Mouse (Mus musculus) urinary bladder, postnatal 25 days (tissue): ENCODE measurements at regions not wholly inside any gene's neighbourhood (a gene's known extent, or its start where the extent isn't known, plus 50 kb on each side); places are given as distances from the start of the nearest gene placed in this dataset.
A peak's percentile ranks its signal among the peaks of the same experiment; 100 is the strongest.

ENCODE experiments used
- DNase-seq: peaks from one replicate; pipeline ENCODE4 v3.0.0; 2022; ENCODE audit warnings: low spot score

DNA sequence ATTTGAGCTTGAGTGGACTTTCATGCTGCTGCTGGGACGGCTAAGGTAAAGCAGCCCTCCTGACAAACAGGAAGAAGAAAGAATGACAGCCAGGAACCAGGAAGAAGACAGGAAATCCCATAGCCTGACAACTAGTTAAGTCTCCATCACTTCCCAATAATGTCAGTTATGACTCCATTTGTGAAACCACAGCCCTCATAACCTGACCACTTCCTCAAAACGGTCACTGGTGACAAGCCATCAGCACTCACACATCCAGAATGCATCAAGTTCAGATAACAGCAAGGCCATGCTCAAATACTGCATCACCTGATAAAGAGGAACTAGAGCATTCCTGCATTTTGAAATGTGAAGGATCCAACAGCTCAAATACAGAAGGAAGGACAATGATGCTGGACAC, 288.3 kb downstream of the Zfp706 start:
- no peak for DNase-seq

DNA sequence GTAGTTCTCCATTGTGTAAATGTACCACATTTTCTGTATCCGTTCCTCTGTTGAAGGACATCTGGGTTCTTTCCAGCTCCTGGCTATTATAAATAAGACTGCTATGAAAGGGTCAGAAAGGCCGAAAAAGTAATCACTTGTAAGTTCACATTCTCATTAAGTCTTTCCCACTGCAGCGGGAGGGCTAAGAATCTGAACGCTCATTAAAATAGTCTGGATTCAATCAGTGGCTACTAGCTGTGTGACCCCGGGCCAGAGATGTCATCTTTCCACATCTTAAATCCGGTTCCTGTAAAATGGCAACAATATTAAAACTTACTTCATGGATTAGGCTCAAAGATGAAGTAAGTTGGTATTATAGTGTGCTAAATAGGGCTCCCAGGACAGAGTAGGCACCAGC, 289.7 kb downstream of the Zfp706 start:
- no peak for DNase-seq

DNA sequence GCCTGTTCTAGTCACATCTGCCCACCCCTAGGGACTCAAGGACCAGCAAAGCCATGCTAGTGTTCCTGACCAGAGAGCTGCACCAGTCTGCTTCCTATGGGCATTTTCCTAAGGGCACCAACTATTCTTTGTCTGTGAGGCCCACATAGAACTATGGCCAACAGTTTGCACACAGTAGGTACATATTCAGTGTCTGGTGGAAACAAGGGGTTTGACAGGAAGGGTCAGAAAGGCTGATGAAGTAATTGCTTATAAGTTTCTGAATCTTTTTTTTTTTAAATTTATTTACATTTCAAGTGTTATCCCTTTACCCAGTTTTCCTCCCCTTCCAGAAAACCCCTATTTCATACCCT, 290.9 kb downstream of the Zfp706 start:
- DNase-seq: no peak

DNA sequence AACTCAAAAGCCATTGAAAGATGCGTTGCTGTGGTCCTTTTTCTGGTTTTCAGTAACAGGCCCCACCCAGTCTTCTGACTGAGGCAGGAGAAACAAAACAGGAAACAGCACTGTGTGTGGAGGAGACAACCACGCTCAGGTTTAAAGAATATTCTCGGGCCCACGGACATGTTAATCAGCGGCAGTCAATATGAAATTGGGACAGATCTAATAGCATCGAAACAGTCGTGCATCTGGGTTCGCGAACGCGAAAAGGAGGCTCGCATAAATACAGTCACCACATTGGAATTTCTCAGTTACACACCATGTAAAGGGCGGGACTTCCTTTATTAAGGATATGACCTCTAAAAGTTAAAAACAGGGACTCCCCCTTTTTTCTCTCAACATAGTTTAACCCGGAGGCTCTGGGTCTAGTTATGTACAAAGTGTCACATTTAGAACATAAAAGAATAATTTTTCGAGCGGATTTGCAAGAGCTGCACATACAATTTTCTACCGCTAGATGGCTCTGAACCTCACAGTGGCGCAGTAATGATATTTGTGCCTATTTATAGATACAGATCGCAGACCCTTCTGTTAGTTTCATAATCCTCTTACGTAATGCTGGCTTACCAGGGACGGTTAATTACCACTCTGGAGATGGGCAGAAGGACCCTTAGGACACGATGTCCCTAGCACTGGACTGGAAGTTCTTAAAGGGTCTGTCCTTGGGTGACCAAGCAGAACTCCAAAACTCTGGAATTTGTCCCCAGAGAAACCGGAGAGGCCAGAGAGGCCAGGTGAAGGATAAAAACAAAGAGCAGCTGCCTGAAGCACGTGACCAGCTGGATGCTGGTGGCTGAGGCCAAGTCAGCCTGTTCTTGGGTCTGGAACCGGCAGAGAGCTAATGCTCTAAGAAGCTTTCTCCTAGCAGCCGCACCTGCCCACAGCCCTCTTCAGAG, 291.6 kb downstream of the Zfp706 start:
- peak; percentile 37 for DNase-seq

DNA sequence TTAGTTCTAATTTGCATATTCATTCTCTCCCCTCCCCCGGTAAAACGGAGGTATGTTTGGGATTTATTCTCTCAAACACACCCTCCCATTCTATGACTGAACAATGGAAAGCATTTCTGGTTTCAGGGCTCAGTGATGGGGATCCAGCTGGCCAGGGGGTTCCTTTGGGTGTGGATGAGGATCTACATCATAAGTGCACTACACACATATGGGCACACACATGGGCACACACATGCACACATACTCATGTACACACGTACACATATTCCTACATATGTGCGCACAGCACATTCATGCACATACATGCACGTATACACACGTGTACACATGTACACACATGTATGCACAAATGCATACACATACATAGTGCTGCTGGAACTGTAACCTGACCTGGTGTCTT, 292.4 kb downstream of the Zfp706 start:
- no peak for DNase-seq

DNA sequence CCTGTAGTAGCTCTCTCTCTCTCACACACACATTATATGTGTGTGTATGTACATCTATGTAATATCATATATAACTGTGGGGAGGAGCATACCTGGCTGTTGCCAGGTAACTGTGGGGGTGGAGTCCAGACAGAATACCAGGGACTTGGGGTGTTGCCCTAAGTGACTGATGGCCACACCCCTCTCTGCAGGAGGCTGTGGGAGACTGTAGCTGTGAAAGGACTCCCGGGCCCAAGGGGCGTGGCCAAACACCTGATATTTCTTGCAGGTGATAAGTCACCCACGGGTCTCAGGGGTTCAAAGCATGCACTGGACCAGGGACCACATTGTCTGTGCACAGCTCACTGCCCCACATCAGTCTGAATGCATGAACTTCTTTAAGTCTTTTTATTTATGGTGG, 297.8 kb downstream of the Zfp706 start:
- DNase-seq: no peak

DNA sequence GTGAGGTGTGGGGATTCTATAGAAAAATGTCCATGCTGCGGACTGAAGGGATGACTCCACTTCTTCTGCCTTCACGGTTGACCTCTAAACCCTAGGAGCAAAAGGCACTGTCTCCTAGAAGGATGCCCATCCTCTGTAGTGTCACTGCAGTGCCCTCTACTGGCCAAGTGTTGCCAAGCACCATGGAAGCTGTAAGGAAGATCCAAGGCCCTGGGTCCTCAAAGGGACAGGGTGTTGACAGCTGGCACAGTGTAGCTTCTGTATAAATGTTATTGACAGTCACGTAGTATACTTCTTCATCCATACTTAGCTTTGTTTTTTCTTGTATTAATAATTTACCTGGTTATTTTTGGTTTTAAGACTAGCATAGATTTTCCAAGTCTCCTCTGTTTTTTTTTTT, 299.1 kb downstream of the Zfp706 start:
- DNase-seq: peak; percentile 79

DNA sequence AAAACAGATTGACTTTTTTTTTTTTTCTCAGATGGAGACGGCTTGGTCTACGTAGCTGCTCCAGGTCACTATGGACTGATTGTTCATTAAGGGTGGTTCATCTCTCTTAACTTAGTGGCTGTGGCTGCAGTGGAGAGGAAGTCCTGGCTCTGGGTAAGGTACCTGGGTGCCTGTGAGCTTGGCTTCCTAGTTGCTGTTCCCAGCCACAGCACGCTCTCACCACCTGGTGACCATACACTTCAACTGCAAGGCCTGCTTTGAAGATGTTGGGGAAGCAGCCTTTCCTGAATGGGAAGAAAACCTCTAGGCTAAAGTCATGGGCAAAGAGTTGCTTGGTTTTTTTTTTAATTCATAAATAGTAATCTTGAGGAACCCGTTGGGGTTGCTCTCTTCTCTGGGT, 301.6 kb downstream of the Zfp706 start:
- peak; percentile 37 for DNase-seq

DNA sequence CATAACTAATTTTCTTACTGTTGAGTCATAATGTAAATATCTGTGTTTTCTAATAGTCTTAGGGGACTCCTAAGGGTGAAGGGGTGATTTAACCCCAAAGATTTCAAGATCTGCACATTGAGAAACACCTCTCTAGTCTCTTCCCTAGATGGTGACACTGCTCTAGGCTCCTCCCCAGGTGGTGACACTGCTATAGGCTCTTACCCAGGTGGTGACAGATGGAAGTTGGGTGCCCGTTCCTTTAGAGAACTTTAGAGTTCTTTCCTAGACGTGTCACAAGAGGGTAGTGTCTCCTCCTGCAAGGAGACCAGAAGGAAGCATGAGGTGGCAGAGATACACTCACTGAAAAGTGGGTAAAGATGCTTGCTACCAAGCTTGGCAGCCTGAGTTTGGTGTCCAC, 302.2 kb downstream of the Zfp706 start:
- no peak for DNase-seq

DNA sequence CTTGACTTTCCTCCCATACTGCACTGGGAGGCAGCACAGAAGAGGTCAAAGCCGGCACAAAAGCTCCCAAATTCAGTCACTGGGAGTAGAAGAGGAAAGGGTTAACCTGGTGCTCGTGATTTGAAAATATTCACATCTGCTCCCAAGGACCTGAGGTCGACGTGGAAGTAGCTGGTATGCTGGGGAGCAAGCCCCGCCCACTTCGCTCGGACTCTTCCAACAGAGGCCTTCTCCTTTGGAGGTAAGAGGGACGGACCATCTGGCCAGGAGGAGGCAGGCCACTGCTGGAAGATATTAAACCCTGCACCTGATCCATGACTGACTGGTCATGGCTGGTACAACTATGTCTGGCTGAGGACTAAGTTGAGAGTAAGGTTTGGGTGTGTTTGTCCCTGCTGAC, 305.7 kb downstream of the Zfp706 start:
- no peak for DNase-seq

DNA sequence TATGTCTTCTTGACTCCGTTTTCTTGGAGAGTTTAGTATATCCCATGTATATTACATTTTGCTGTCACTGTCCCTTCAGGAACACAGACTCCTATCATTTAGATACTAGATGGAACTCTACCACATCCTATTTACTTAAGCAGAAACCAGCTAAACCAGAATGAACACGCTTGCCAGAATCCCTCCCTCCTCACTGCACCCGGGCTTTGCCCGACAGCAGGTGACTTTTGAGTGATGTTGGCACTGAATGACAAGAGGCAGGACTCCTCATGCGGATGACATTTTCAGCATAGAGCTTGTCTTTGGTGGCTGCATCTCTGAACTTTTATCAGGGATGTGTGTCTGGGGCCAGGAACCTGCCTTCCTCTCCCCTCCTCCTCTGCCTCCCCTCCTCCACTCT, 307.4 kb downstream of the Zfp706 start:
- DNase-seq: no peak

DNA sequence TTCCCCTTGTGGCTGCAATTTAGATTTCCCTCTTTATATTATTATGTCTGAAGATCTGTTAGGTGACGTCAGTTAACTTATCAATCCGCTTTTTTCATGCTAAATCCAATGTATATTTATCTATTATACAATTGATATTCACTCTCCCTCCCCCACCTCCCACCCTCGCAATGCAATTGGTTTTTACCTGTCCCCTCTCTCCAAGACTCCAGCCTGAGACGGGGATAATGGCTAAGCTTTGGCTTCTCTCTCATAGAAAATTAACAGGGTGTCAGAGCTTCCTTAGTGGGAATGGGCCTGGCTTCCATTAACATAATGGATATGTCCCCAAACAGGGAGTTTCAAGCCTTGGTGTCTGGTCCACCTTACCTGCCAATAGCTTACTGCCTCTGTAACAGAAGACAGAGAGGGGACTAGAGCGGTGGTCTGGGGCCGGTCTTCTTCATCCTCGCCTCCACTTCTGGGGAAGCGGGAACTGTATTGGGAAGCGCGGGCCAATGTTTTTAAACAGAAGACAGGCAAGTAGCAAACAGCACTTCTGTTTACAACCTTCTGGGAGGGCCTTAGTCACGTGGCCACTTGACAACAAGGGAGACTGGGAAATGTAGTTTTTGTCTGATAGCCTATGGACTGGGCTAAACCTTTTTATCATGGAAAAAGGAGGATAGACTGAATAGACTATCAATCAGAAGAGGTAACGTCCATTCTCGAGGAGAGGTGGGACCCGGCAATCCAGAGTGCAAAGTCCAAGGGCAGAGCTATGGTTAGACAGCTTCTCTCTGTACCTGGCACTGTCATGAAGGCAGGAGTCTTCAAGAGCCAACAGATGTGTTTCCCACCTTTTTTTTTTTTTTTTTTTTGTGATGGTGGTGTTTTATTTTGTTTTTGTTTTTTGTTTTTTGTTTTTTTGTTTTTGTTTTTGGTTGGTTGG, 312.1 kb downstream of the Zfp706 start:
- DNase-seq: no peak

DNA sequence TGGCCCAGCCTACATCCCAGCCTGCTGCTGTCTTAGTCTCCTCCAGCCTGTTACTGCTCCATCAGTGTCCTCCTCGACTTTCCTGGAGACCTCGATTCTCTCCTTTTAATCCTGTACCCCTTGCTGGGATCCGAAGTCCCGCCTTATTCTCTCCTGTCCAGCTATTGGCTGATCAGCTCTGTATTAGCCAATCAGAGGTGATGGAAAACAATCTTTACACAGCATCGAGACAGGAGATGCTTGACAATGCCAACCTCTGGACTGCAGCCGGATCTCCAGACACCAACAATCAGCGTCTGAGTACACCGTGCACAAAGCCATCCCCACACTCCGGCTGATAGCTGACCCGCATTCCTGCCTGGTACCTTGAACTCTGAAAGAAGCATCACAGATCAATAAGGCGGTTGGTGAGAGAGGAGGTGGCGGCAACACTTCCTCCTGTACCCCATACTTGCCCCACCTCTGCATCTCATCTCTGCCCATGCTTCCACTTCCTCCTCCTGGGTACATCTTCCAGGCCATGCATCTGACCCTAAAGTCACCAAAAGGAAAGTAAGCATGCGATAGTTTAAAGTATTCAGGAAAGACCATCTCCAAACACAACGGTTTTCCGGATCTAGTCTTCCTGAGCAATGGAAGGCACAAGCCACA, 316.4 kb downstream of the Zfp706 start:
- no peak for DNase-seq

DNA sequence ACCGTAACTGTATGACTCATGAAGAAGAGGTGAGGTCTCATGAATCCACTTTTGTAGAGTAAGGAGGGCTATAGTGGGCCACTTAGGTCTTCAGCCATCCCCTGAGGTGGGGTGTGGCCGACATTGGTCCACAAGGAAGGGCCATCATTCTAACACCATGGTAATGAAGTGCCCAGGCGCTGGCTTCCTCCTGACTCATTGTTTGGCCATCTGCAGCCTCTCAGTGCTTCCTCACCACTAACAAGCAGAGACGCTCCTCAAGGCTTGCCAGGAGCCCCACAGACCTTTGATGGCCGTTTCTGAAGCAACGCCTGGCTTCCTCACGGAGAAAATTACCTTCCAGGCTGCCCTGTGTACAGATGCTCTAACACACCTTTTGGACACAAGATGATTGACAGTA, 317.7 kb downstream of the Zfp706 start:
- DNase-seq: no peak

DNA sequence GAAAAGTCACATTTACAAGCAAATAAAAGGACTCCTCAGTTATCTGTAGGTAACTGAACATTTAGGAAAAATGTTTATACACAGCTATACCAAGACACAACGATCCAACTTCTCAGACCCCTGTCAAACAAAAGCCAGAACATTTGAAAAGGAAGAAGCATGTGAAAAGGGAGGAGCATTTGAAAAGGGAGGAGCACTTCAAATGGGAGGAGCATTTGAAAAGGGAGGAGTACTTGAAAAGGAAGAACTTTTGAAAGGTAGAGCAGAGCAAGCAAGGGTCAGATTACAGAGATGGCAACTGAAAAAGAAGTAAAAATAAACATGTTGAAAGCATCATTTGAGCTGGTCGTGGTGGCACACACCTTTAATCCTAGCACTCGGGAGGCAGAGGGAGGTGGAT, 318.3 kb downstream of the Zfp706 start:
- DNase-seq: no peak

DNA sequence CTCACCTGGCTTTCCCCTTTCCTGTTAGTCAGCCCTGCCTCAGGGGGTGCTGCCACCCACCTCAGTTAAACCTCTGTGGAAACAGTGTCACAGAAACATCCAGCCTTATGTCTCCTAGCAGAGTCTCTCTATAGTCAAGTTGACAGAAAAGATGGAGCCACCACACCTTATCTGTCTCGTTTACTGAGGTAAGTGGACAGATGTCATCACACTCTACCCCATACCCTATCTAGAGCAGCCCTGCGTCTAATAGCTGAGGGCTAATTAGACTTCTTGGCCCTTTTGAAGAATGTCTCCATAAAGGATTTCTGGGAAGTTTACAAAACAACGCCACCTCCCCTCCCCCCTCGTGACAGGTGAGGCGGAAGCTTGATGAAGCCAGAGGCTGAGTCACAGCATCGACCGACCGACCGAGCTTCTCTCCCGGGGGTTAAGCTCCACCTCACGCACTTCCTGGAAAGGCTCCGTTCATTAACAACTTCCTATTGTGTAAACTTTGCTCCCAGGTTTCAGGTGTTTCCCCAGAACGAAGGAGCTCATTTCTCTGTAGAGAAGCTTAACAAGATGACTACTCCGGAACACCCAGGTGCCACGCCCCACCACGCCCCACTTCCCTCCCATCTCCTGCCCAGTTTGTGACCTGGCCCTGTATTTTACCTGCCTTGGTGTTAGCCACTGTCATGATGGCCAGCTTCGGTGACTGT, 319.4 kb downstream of the Zfp706 start:
- peak; percentile 47 for DNase-seq

DNA sequence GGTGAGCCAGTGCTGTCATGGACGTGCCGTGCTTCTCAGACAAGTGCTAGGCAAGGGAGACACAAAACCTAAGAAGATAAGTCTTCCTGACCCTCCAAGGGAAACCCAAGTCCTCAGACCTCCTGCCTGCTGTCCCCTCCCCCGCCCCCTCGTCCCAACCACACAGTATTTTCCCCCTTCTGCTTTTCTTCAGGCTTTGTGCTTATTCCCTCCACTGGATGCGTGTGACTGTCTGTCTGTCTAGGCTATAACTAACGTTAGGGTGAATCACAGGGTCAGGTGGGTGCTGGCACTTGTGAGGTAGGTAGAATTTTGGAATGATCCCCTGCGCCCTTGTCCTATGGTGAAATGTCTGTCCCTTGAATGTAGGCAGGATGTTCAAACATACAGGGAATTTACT, 322.9 kb downstream of the Zfp706 start:
- no peak for DNase-seq

DNA sequence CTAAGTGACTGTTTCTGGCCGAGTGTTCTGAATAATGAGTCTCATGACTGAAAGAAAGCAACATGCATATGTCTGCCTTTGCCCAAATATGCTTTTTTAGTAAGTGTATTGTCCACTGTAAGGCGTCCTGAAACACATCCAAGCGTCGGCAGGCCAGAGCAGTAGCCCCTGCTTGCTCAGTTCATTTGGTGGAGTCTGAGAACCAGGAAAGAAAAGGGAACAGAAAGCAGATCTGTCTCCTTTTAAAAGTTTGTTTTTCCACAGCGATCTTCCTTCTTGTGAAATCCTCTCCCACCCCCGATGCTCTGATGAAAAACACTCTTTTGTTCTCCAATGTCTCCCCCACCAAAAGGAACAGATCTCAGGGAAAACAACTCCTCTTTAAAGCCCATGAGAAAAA, 324.7 kb downstream of the Zfp706 start:
- DNase-seq: no peak

DNA sequence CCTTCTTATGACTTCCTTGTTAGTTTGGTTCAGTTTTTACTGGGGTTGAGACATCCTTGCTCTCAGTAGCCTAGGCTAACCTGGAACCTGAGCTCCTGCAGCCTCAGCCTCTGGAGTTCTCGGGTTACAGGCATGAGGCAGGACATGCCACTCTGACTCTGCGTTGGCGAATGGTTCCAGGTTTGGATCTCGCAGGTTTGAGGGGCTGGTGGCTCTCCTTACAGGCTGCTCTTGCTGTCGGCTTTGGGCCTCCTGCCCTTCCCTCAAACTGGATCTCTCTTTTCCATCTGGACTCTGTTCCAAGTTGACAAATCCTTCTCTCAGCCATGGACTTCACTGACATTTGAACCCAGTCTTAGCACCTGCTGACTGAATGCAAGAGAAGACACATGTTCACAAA, 325.4 kb downstream of the Zfp706 start:
- DNase-seq: no peak

DNA sequence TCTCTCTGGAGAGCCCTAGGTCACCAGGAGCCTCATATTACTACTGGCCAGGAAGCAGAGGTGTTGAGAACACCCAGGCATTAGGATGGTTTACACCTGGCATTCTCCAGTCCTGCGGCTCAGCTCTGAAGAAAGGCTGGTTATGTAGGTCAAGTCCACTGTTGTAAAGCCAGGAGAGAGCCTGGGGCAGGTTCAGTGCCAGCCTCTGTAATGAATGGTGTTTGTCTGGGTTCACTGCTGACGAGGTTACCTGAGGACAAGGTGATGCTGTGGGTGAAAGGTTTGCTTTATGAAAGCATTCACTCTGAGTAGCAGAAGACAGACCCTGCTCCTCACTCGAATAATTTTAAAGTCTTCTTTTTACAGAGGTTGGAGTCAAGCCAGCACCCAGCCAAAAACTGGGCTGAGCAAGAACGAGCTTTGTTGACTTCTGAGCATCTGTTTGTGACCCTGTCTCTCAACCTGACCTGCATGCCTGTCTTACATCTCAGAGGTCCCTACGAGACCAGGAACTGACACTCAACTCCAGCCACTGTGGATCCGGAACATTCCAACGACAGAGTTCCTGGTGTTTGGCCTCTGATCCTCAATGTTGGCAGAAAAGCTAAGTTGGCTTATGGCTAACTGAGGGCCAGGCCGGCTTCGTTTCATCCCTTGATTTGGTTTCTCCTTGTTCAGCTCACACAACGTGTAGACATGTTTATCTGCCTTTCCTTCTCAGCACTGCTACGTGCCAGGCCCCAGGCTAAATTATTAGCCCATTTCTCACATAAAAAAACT, 327.0 kb downstream of the Zfp706 start:
- no peak for DNase-seq

DNA sequence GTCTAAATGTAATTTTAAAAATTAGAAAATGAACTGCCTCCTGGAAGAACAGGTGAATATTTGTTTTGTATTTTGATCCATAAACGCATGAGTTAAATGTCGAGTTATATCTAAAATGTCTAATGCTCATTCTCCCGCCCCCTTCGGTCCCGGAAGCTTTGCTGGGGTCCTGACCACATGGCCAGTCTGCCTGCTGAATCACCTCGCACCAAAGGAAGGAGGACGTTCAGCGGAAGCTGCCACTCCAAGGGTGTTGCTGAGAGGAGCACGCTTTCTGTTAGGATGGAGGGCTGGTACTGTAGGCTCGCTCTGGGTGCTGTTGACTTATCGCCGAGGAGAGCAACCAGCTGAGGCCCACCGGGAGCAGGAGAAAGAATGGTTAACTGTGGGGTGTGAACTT, 328.0 kb downstream of the Zfp706 start:
- no peak for DNase-seq
